Mouse (Mus musculus): Measurements from ENCODE around the gene Tiprl. TPM values are rescaled to one million over a fixed set of nuclear protein-coding genes. Genes with fewer than 3 reads are reported as not detected.
A peak's percentile ranks its signal among the peaks of the same experiment; 100 is the strongest.

The Tiprl gene
- polyA plus RNA-seq, 1 experiment = 16.3 TPM

- TF ChIP-seq CTCF (IDR thresholded peaks at IDR 0.05; ENCODE audit: insufficient read depth, low read length) (no peak), POLR2A (IDR thresholded peaks at IDR 0.05; ENCODE audit: borderline replicate concordance, extremely low read depth, low read depth, low read length) (no peak)
- WGBS = 76% methylated on average over 2 of the region's 2 CpGs
- no peaks in the 10 kb centered on the region for H3K4me1 ChIP-seq (ENCODE audit: control insufficient read depth, insufficient read depth, low read length)
- no peak overlapping the region for H3K4me3 ChIP-seq (replicated peaks; ENCODE audit: extremely low read depth, low read depth, low read length)
- DNase-seq = no peak
Measured at GRCm38 (mm10) chr1:165250546-165250945, 13.8 kb upstream of the Tiprl start.

- Histone ChIP-seq H3K4me3 (replicated peaks; ENCODE audit: extremely low read depth, low read depth, low read length) (no peak overlapping the region), H3K4me1 (ENCODE audit: control insufficient read depth, insufficient read depth, low read length) (no peaks in the 10 kb centered on the region)
- WGBS = 54% methylated on average over 4 of the region's 4 CpGs
- DNase-seq = no peak
- no peak for TF ChIP-seq POLR2A (IDR thresholded peaks at IDR 0.05; ENCODE audit: borderline replicate concordance, extremely low read depth, low read depth, low read length)
- TF ChIP-seq CTCF (IDR thresholded peaks at IDR 0.05; ENCODE audit: insufficient read depth, low read length) = no peak
Measured at GRCm38 (mm10) chr1:165248842-165249241, 12.0 kb upstream of the Tiprl start.

GRCm38 (mm10) chr1:165247788-165248187 is 11.0 kb upstream of the Tiprl start:
- 91% methylated on average over 3 of the region's 3 CpGs for WGBS
- H3K4me1 ChIP-seq (ENCODE audit: control insufficient read depth, insufficient read depth, low read length) = no peaks in the 10 kb centered on the region
- no peak overlapping the region for H3K4me3 ChIP-seq (replicated peaks; ENCODE audit: extremely low read depth, low read depth, low read length)
- TF ChIP-seq POLR2A (IDR thresholded peaks at IDR 0.05; ENCODE audit: borderline replicate concordance, extremely low read depth, low read depth, low read length) (no peak), CTCF (IDR thresholded peaks at IDR 0.05; ENCODE audit: insufficient read depth, low read length) (no peak)
- DNase-seq = no peak

- Histone ChIP-seq H3K4me1 (ENCODE audit: control insufficient read depth, insufficient read depth, low read length) (no peaks in the 10 kb centered on the region), H3K4me3 (replicated peaks; ENCODE audit: extremely low read depth, low read depth, low read length) (no peak overlapping the region)
- DNase-seq = no peak
- no peak for TF ChIP-seq POLR2A (IDR thresholded peaks at IDR 0.05; ENCODE audit: borderline replicate concordance, extremely low read depth, low read depth, low read length)
- TF ChIP-seq CTCF (IDR thresholded peaks at IDR 0.05; ENCODE audit: insufficient read depth, low read length) = no peak
- 65% methylated on average over 5 of the region's 5 CpGs for WGBS
Measured at GRCm38 (mm10) chr1:165247085-165247484, 10.3 kb upstream of the Tiprl start.

- no peaks in the 10 kb centered on the region for H3K4me1 ChIP-seq (ENCODE audit: control insufficient read depth, insufficient read depth, low read length)
- DNase-seq = no peak
- no peak overlapping the region for H3K4me3 ChIP-seq (replicated peaks; ENCODE audit: extremely low read depth, low read depth, low read length)
- no peak for TF ChIP-seq POLR2A (IDR thresholded peaks at IDR 0.05; ENCODE audit: borderline replicate concordance, extremely low read depth, low read depth, low read length)
- WGBS = 69% methylated on average over 5 of the region's 5 CpGs
Measured at GRCm38 (mm10) chr1:165246587-165246986, 9.8 kb upstream of the Tiprl start.

- no peak for DNase-seq
- TF ChIP-seq CTCF (IDR thresholded peaks at IDR 0.05; ENCODE audit: insufficient read depth, low read length) = no peak
- TF ChIP-seq POLR2A (IDR thresholded peaks at IDR 0.05; ENCODE audit: borderline replicate concordance, extremely low read depth, low read depth, low read length) = no peak
- 5% methylated on average over 10 of the region's 10 CpGs for WGBS
- Histone ChIP-seq H3K4me3 (replicated peaks; ENCODE audit: extremely low read depth, low read depth, low read length) (peak overlapping the region; percentile 89), H3K4me1 (ENCODE audit: control insufficient read depth, insufficient read depth, low read length) (peaks cover 2% of the 10 kb centered on the region; the same call in 1 of the 2 replicates)
Measured at GRCm38 (mm10) chr1:165235846-165236245, 950 bp downstream of the Tiprl start.

- H3K4me3 ChIP-seq (replicated peaks; ENCODE audit: extremely low read depth, low read depth, low read length) = no peak overlapping the region
- TF ChIP-seq POLR2A (IDR thresholded peaks at IDR 0.05; ENCODE audit: borderline replicate concordance, extremely low read depth, low read depth, low read length) = no peak
- no peak for TF ChIP-seq CTCF (IDR thresholded peaks at IDR 0.05; ENCODE audit: insufficient read depth, low read length)
- no peak for DNase-seq
- WGBS = 60% methylated on average over 2 of the region's 2 CpGs
- peaks cover 2% of the 10 kb centered on the region; the same call in 1 of the 2 replicates for H3K4me1 ChIP-seq (ENCODE audit: control insufficient read depth, insufficient read depth, low read length)
Measured at GRCm38 (mm10) chr1:165233806-165234205, 3.0 kb downstream of the Tiprl start.

GRCm38 (mm10) chr1:165230691-165231090 is 6.1 kb downstream of the Tiprl start:
- TF ChIP-seq CTCF (IDR thresholded peaks at IDR 0.05; ENCODE audit: insufficient read depth, low read length) (no peak), POLR2A (IDR thresholded peaks at IDR 0.05; ENCODE audit: borderline replicate concordance, extremely low read depth, low read depth, low read length) (no peak)
- Histone ChIP-seq H3K4me3 (replicated peaks; ENCODE audit: extremely low read depth, low read depth, low read length) (no peak overlapping the region), H3K4me1 (ENCODE audit: control insufficient read depth, insufficient read depth, low read length) (peaks cover 2% of the 10 kb centered on the region; the same call in 1 of the 2 replicates)
- no peak for DNase-seq
- WGBS = 96% methylated on average over 4 of the region's 4 CpGs

- no peak overlapping the region for H3K4me3 ChIP-seq (replicated peaks; ENCODE audit: extremely low read depth, low read depth, low read length)
- H3K4me1 ChIP-seq (ENCODE audit: control insufficient read depth, insufficient read depth, low read length) = no peaks in the 10 kb centered on the region
- 94% methylated on average over 9 of the region's 9 CpGs for WGBS
- DNase-seq = no peak
- no peak for TF ChIP-seq POLR2A (IDR thresholded peaks at IDR 0.05; ENCODE audit: borderline replicate concordance, extremely low read depth, low read depth, low read length)
- TF ChIP-seq CTCF (IDR thresholded peaks at IDR 0.05; ENCODE audit: insufficient read depth, low read length) = no peak
Measured at GRCm38 (mm10) chr1:165229577-165229976, 7.2 kb downstream of the Tiprl start.

- TF ChIP-seq CTCF (IDR thresholded peaks at IDR 0.05; ENCODE audit: insufficient read depth, low read length) = no peak
- no peak for TF ChIP-seq POLR2A (IDR thresholded peaks at IDR 0.05; ENCODE audit: borderline replicate concordance, extremely low read depth, low read depth, low read length)
- no peak for DNase-seq
- 86% methylated on average over 2 of the region's 2 CpGs for WGBS
- no peaks in the 10 kb centered on the region for H3K4me1 ChIP-seq (ENCODE audit: control insufficient read depth, insufficient read depth, low read length)
- no peak overlapping the region for H3K4me3 ChIP-seq (replicated peaks; ENCODE audit: extremely low read depth, low read depth, low read length)
Measured at GRCm38 (mm10) chr1:165217023-165217589, 19.7 kb downstream of the Tiprl start.

All from lung, adult 2 months (tissue).